Mouse (Mus musculus): ENCODE data around the gene Nrxn3. TPM values are rescaled to one million over a fixed set of nuclear protein-coding genes. Genes with fewer than 3 reads are reported as not detected.

Gene Nrxn3
- polyA plus RNA-seq, 1 experiment, result 0.09 TPM

GRCm38 (mm10) chr12:88841350-88841749, 118.7 kb downstream of the Nrxn3 start:
- Histone ChIP-seq H3K4me3 (replicated peaks) (no peak overlapping the region), H3K4me1 (no peaks in the 10 kb centered on the region), H3K27me3 (replicated peaks) (no peaks in the 10 kb centered on the region), H3K9me3 (peaks cover 22% of the 10 kb centered on the region), H3K36me3 (replicated peaks; ENCODE audit: low read length) (no peaks in the 10 kb centered on the region)
- TF ChIP-seq GATA1 (IDR thresholded peaks at IDR 0.05; ENCODE audit: borderline replicate concordance, low read length) (no peak), FLI1 (IDR thresholded peaks at IDR 0.05; ENCODE audit: low read length) (no peak)

GRCm38 (mm10) chr12:88850400-88851179, 127.9 kb downstream of the Nrxn3 start:
- Histone ChIP-seq H3K4me3 (replicated peaks) (no peak overlapping the region), H3K4me1 (no peaks in the 10 kb centered on the region), H3K9me3 (peaks cover 12% of the 10 kb centered on the region), H3K27me3 (replicated peaks) (no peaks in the 10 kb centered on the region), H3K36me3 (replicated peaks; ENCODE audit: low read length) (no peaks in the 10 kb centered on the region)
- no peak for TF ChIP-seq FLI1 (IDR thresholded peaks at IDR 0.05; ENCODE audit: low read length)
- no peak for TF ChIP-seq GATA1 (IDR thresholded peaks at IDR 0.05; ENCODE audit: borderline replicate concordance, low read length)

GRCm38 (mm10) chr12:88854039-88854438, 131.4 kb downstream of the Nrxn3 start:
- no peaks in the 10 kb centered on the region for H3K27me3 ChIP-seq (replicated peaks)
- H3K9me3 ChIP-seq, result peaks cover 12% of the 10 kb centered on the region
- H3K4me1 ChIP-seq, result no peaks in the 10 kb centered on the region
- H3K4me3 ChIP-seq (replicated peaks), result no peak overlapping the region
- no peaks in the 10 kb centered on the region for H3K36me3 ChIP-seq (replicated peaks; ENCODE audit: low read length)
- TF ChIP-seq GATA1 (IDR thresholded peaks at IDR 0.05; ENCODE audit: borderline replicate concordance, low read length) (no peak), FLI1 (IDR thresholded peaks at IDR 0.05; ENCODE audit: low read length) (no peak)

GRCm38 (mm10) chr12:88857701-88858100, 135.0 kb downstream of the Nrxn3 start:
- Histone ChIP-seq H3K4me1 (no peaks in the 10 kb centered on the region), H3K27me3 (replicated peaks) (no peaks in the 10 kb centered on the region), H3K4me3 (replicated peaks) (no peak overlapping the region), H3K36me3 (replicated peaks; ENCODE audit: low read length) (no peaks in the 10 kb centered on the region), H3K9me3 (0 out of 2 replicates have a peak, but pooled peaks cover 3% of the 10 kb centered on the region)
- TF ChIP-seq GATA1 (IDR thresholded peaks at IDR 0.05; ENCODE audit: borderline replicate concordance, low read length) (no peak), FLI1 (IDR thresholded peaks at IDR 0.05; ENCODE audit: low read length) (no peak)

- no peaks in the 10 kb centered on the region for H3K27me3 ChIP-seq (replicated peaks)
- H3K9me3 ChIP-seq, result no peaks in the 10 kb centered on the region
- no peak overlapping the region for H3K4me3 ChIP-seq (replicated peaks)
- H3K4me1 ChIP-seq, result no peaks in the 10 kb centered on the region
- no peaks in the 10 kb centered on the region for H3K36me3 ChIP-seq (replicated peaks; ENCODE audit: low read length)
- TF ChIP-seq FLI1 (IDR thresholded peaks at IDR 0.05; ENCODE audit: low read length) (no peak), GATA1 (IDR thresholded peaks at IDR 0.05; ENCODE audit: borderline replicate concordance, low read length) (no peak)
These were observed 137.0 kb downstream of the Nrxn3 start for GRCm38 (mm10) chr12:88859456-88860345.

- Histone ChIP-seq H3K9me3 (no peaks in the 10 kb centered on the region), H3K36me3 (replicated peaks; ENCODE audit: low read length) (no peaks in the 10 kb centered on the region), H3K4me3 (replicated peaks) (no peak overlapping the region), H3K4me1 (no peaks in the 10 kb centered on the region), H3K27me3 (replicated peaks) (no peaks in the 10 kb centered on the region)
- TF ChIP-seq GATA1 (IDR thresholded peaks at IDR 0.05; ENCODE audit: borderline replicate concordance, low read length), result no peak
These were observed 137.7 kb downstream of the Nrxn3 start for GRCm38 (mm10) chr12:88860397-88860796.

- Histone ChIP-seq H3K27me3 (replicated peaks) (no peaks in the 10 kb centered on the region), H3K4me3 (replicated peaks) (no peak overlapping the region), H3K4me1 (no peaks in the 10 kb centered on the region), H3K36me3 (replicated peaks; ENCODE audit: low read length) (no peaks in the 10 kb centered on the region), H3K9me3 (no peaks in the 10 kb centered on the region)
- TF ChIP-seq FLI1 (IDR thresholded peaks at IDR 0.05; ENCODE audit: low read length) (no peak), GATA1 (IDR thresholded peaks at IDR 0.05; ENCODE audit: borderline replicate concordance, low read length) (no peak)
These were observed 140.4 kb downstream of the Nrxn3 start for GRCm38 (mm10) chr12:88863069-88863468.

GRCm38 (mm10) chr12:88868288-88868687, 145.6 kb downstream of the Nrxn3 start:
- peaks cover 3% of the 10 kb centered on the region; the same call in 1 of the 2 replicates for H3K9me3 ChIP-seq
- H3K27me3 ChIP-seq (replicated peaks), result no peaks in the 10 kb centered on the region
- H3K4me3 ChIP-seq (replicated peaks), result no peak overlapping the region
- TF ChIP-seq GATA1 (IDR thresholded peaks at IDR 0.05; ENCODE audit: borderline replicate concordance, low read length) (no peak), FLI1 (IDR thresholded peaks at IDR 0.05; ENCODE audit: low read length) (no peak)
- H3K4me1 ChIP-seq, result no peaks in the 10 kb centered on the region
- no peaks in the 10 kb centered on the region for H3K36me3 ChIP-seq (replicated peaks; ENCODE audit: low read length)

- Histone ChIP-seq H3K27me3 (replicated peaks) (no peaks in the 10 kb centered on the region), H3K36me3 (replicated peaks; ENCODE audit: low read length) (no peaks in the 10 kb centered on the region), H3K9me3 (peaks cover 16% of the 10 kb centered on the region), H3K4me1 (no peaks in the 10 kb centered on the region), H3K4me3 (replicated peaks) (no peak overlapping the region)
- TF ChIP-seq GATA1 (IDR thresholded peaks at IDR 0.05; ENCODE audit: borderline replicate concordance, low read length), result no peak
- no peak for TF ChIP-seq FLI1 (IDR thresholded peaks at IDR 0.05; ENCODE audit: low read length)
These were observed 174.7 kb downstream of the Nrxn3 start for GRCm38 (mm10) chr12:88897331-88897730.
